Mouse (Mus musculus) G1E (cell line): ENCODE data around the gene Plekha7. TPM values are rescaled to one million over a fixed set of nuclear protein-coding genes. Genes with fewer than 3 reads are reported as not detected.

Experiments used
- ATAC-seq: 2 replicates; pipeline ENCODE4 v1.8.0; 2016; ENCODE audit warnings: mild to moderate bottlenecking; ENCODE audit not compliant: insufficient number of reproducible peaks, poor library complexity, low FRiP score, severe bottlenecking; ENCODE audit errors: extremely low read depth
- DNase-seq: peaks from one replicate; pipeline ENCODE4 v3.0.0; 2012; ENCODE audit warnings: low spot score
- H3K27me3 ChIP-seq: 2 replicates; pipeline ENCODE4 v1.6.1; 2012; ENCODE audit warnings: mild to moderate bottlenecking, low read length, inconsistent platforms; ENCODE audit not compliant: insufficient read depth
- H3K36me3 ChIP-seq: replicated peaks from 2 replicates; pipeline ENCODE3; 2012; ENCODE audit warnings: mild to moderate bottlenecking, inconsistent platforms
- H3K4me1 ChIP-seq: 2 replicates; pipeline ENCODE4 v1.6.1; 2012; ENCODE audit warnings: low read depth, low read length, inconsistent platforms, mixed read lengths; ENCODE audit not compliant: insufficient read depth
- H3K4me3 ChIP-seq: 2 replicates; pipeline ENCODE4 v1.5.1; 2012; ENCODE audit warnings: low read depth, mild to moderate bottlenecking, inconsistent platforms, low read length, moderate library complexity, mixed read lengths
- H3K9me3 ChIP-seq: replicated peaks from 2 replicates; pipeline ENCODE4 v1.6.1; 2012; ENCODE audit warnings: inconsistent platforms
- CTCF ChIP-seq: IDR thresholded peaks from 2 replicates; pipeline ENCODE4 v1.5.1; 2012; ENCODE audit warnings: low read depth, low read length, inconsistent platforms, mixed read lengths
- GATA1 ChIP-seq: IDR thresholded peaks from 2 replicates; pipeline ENCODE4 v1.6.1; 2012; ENCODE audit warnings: borderline replicate concordance, low read length, inconsistent platforms, mixed read lengths
- GATA2 ChIP-seq: IDR thresholded peaks from 2 replicates; pipeline ENCODE4 v1.6.1; 2012; ENCODE audit warnings: low read depth, low read length, inconsistent platforms, borderline replicate concordance
- POLR2AphosphoS5 ChIP-seq: IDR thresholded peaks from 2 replicates; pipeline ENCODE4 v1.6.1; 2012; ENCODE audit warnings: low read depth, low read length, inconsistent platforms; ENCODE audit not compliant: insufficient replicate concordance
- TAL1 ChIP-seq: conservative IDR thresholded peaks from 2 replicates; pipeline ENCODE4 v1.6.1; 2012; ENCODE audit warnings: low read depth, low read length, inconsistent platforms, mixed read lengths
- polyA plus RNA-seq: library from polyadenylated mRNA; stranded (reverse); fragments of >175 nt; gene quantifications from 2 replicates; pipeline ENCODE4 v1.2.3, GENCODE M21; 2012
- total RNA-seq, 2 experiments: library from RNA; stranded (forward) in 1 of 2; stranded (reverse) in 1 of 2; fragments of 200-1000 nt in 1 of 2; fragments of >200 nt in 1 of 2; fragmentation: Nextera tagmentation in 1 of 2; gene quantifications; 2 replicates each; pipeline ENCODE4 v1.2.3; 2014 to 2017

The Plekha7 gene
- total and polyA plus RNA-seq, 3 experiments, result 10.1 to 33.4 (median 18.5) TPM

- DNase-seq (no peak), ATAC-seq (no peak)
- Histone ChIP-seq H3K4me1 (peaks cover 25% of the 10 kb centered on the region), H3K9me3 (no peaks in the 10 kb centered on the region), H3K4me3 (no peak overlapping the region), H3K27me3 (no peaks in the 10 kb centered on the region), H3K36me3 (peaks cover 15% of the 10 kb centered on the region)
- TF ChIP-seq CTCF (no peak), TAL1 (no peak), POLR2AphosphoS5 (no peak), GATA1 (no peak), GATA2 (no peak)
Measured at GRCm38 (mm10) chr7:116286173-116286572, 22.0 kb downstream of the Plekha7 start.

- DNase-seq (no peak), ATAC-seq (no peak)
- H3K4me3 ChIP-seq, result no peak overlapping the region
- H3K9me3 ChIP-seq, result no peaks in the 10 kb centered on the region
- peaks cover 20% of the 10 kb centered on the region for H3K36me3 ChIP-seq
- peaks cover 28% of the 10 kb centered on the region for H3K4me1 ChIP-seq
- no peak for TF ChIP-seq POLR2AphosphoS5
- no peak for TF ChIP-seq GATA2
- TF ChIP-seq GATA1, result no peak
- no peak for TF ChIP-seq CTCF
- no peak for TF ChIP-seq TAL1
- no peaks in the 10 kb centered on the region for H3K27me3 ChIP-seq
Measured at GRCm38 (mm10) chr7:116285216-116285615, 23.0 kb downstream of the Plekha7 start.

GRCm38 (mm10) chr7:116282755-116283154 is 25.4 kb downstream of the Plekha7 start:
- no peak for ATAC-seq
- H3K27me3 ChIP-seq, result no peaks in the 10 kb centered on the region
- TF ChIP-seq GATA1 (no peak), CTCF (no peak), GATA2 (no peak), POLR2AphosphoS5 (no peak), TAL1 (no peak)
- no peak for DNase-seq
- H3K9me3 ChIP-seq, result no peaks in the 10 kb centered on the region
- H3K36me3 ChIP-seq, result peaks cover 16% of the 10 kb centered on the region
- no peak overlapping the region for H3K4me3 ChIP-seq
- peaks cover 33% of the 10 kb centered on the region for H3K4me1 ChIP-seq

GRCm38 (mm10) chr7:116280126-116280525 is 28.1 kb downstream of the Plekha7 start:
- ATAC-seq, result no peak
- DNase-seq, result no peak
- Histone ChIP-seq H3K9me3 (no peaks in the 10 kb centered on the region), H3K4me1 (peaks cover 19% of the 10 kb centered on the region), H3K27me3 (no peaks in the 10 kb centered on the region), H3K4me3 (no peak overlapping the region), H3K36me3 (peaks cover 14% of the 10 kb centered on the region)
- TF ChIP-seq GATA2 (no peak), CTCF (no peak)

- H3K27me3 ChIP-seq, result no peaks in the 10 kb centered on the region
- ATAC-seq (no peak), DNase-seq (no peak)
- H3K4me1 ChIP-seq, result peaks cover 19% of the 10 kb centered on the region
- no peak overlapping the region for H3K4me3 ChIP-seq
- TF ChIP-seq POLR2AphosphoS5, result no peak
- TF ChIP-seq TAL1, result no peak
- no peak for TF ChIP-seq GATA1
- TF ChIP-seq GATA2, result no peak
- no peak for TF ChIP-seq CTCF
- H3K9me3 ChIP-seq, result no peaks in the 10 kb centered on the region
- H3K36me3 ChIP-seq, result peaks cover 9% of the 10 kb centered on the region
Measured at GRCm38 (mm10) chr7:116278280-116278679, 29.9 kb downstream of the Plekha7 start.

- no peak for TF ChIP-seq TAL1
- no peak for TF ChIP-seq GATA1
- TF ChIP-seq GATA2, result no peak
- no peak for TF ChIP-seq CTCF
- TF ChIP-seq POLR2AphosphoS5, result no peak
- Histone ChIP-seq H3K4me1 (peaks cover 17% of the 10 kb centered on the region), H3K36me3 (peaks cover 8% of the 10 kb centered on the region), H3K4me3 (no peak overlapping the region), H3K27me3 (no peaks in the 10 kb centered on the region), H3K9me3 (0 out of 2 replicates have a peak, but pooled peaks cover 4% of the 10 kb centered on the region)
- no peak for ATAC-seq
- DNase-seq, result no peak
Measured at GRCm38 (mm10) chr7:116276315-116276714, 31.9 kb downstream of the Plekha7 start.

GRCm38 (mm10) chr7:116273111-116273510 is 35.1 kb downstream of the Plekha7 start:
- H3K4me1 ChIP-seq, result peaks cover 13% of the 10 kb centered on the region

More at GRCm38 (mm10) chr7:116273111-116273510, 35.1 kb downstream of the Plekha7 start:
- TF ChIP-seq GATA1, result no peak
- no peak for TF ChIP-seq GATA2
- TF ChIP-seq POLR2AphosphoS5, result no peak
- no peak for TF ChIP-seq CTCF
- no peak for TF ChIP-seq TAL1
- Histone ChIP-seq H3K9me3 (0 out of 2 replicates have a peak, but pooled peaks cover 4% of the 10 kb centered on the region), H3K4me3 (no peak overlapping the region), H3K36me3 (peaks cover 13% of the 10 kb centered on the region), H3K27me3 (no peaks in the 10 kb centered on the region)
- no peak for DNase-seq
- no peak for ATAC-seq
